In genomic region chr10:75558515-75558914, GRCm38 (mm10) we compare ENCODE assay signal across 9 mouse cellular contexts. TPM values are rescaled to one million over a fixed set of nuclear protein-coding genes. Genes with fewer than 3 reads are reported as not detected.
DNase-seq lines count a peak whose midpoint lies in the region; ATAC-seq and TF ChIP-seq lines count a peak whose summit lies in the region.
"Had no signal": no experiment of that assay in that cellular context is flagged by ENCODE, and none has a peak within 500 bp of the region (broad histone marks: within the 10 kb centered on the region; RNA-seq: fewer than 3 reads in every experiment).

No protein-coding gene starts in this region.

- peaks cover 11% of the 10 kb centered on the region for H3K4me1 ChIP-seq in lung, embryonic 14.5 days (ENCODE audit: insufficient read depth)
- peaks cover 5% of the 10 kb centered on the region; the same call in 1 of the 2 replicates for H3K4me1 ChIP-seq in lung, postnatal 0 days (ENCODE audit: insufficient read depth, low read depth, low read length)
- H3K4me1 ChIP-seq in kidney, embryonic 16.5 days (ENCODE audit: insufficient read depth, low read length) = peaks cover 44% of the 10 kb centered on the region
- H3K4me1 ChIP-seq in neural tube, embryonic 14.5 days (ENCODE audit: control insufficient read depth, insufficient read depth, low read length) = peaks cover 22% of the 10 kb centered on the region
- peaks cover 12% of the 10 kb centered on the region for H3K4me1 ChIP-seq in liver, postnatal 0 days (ENCODE audit: insufficient read depth)

- 28% methylated on average over 3 of the region's 3 CpGs for WGBS in lung, embryonic 14.5 days
- 45% methylated on average over 3 of the region's 3 CpGs for WGBS in lung, postnatal 0 days
- 24% methylated on average over 3 of the region's 3 CpGs for WGBS in kidney, embryonic 16.5 days
- WGBS in neural tube, embryonic 14.5 days = 23% methylated on average over 3 of the region's 3 CpGs
- WGBS in liver, postnatal 0 days (ENCODE audit: insufficient replicate concordance) = 39% methylated on average over 3 of the region's 3 CpGs

- no peaks in the 10 kb centered on the region for H3K36me3 ChIP-seq in lung, embryonic 14.5 days (ENCODE audit: insufficient read depth)
- H3K36me3 ChIP-seq in lung, postnatal 0 days (ENCODE audit: insufficient read depth, low read length) = no peaks in the 10 kb centered on the region
- no peaks in the 10 kb centered on the region for H3K36me3 ChIP-seq in kidney, embryonic 16.5 days (ENCODE audit: insufficient read depth, low read length)
- peaks cover 23% of the 10 kb centered on the region for H3K36me3 ChIP-seq in neural tube, embryonic 14.5 days (ENCODE audit: control insufficient read depth, insufficient read depth, low read length)
- no peaks in the 10 kb centered on the region for H3K36me3 ChIP-seq in liver, postnatal 0 days (replicated peaks; ENCODE audit: insufficient read depth, low read length)

- H3K9me3 ChIP-seq in lung, embryonic 14.5 days (ENCODE audit: low read depth, low read length) = no peaks in the 10 kb centered on the region
- H3K9me3 ChIP-seq in lung, postnatal 0 days (ENCODE audit: low read length) = no peaks in the 10 kb centered on the region
- H3K9me3 ChIP-seq in kidney, embryonic 16.5 days (ENCODE audit: low read length) = no peaks in the 10 kb centered on the region
- H3K9me3 ChIP-seq in neural tube, embryonic 14.5 days (ENCODE audit: control insufficient read depth, low read length) = no peaks in the 10 kb centered on the region
- no peaks in the 10 kb centered on the region for H3K9me3 ChIP-seq in liver, postnatal 0 days (ENCODE audit: low read length)

- H3K27ac ChIP-seq in lung, embryonic 14.5 days (ENCODE audit: low read depth) = no peak overlapping the region
- no peak overlapping the region for H3K27ac ChIP-seq in lung, postnatal 0 days (ENCODE audit: low read length)
- no peak overlapping the region for H3K27ac ChIP-seq in kidney, embryonic 16.5 days (ENCODE audit: low read length)
- peak overlapping the region; percentile 96 for H3K27ac ChIP-seq in neural tube, embryonic 14.5 days (ENCODE audit: low read depth, low read length)
- H3K27ac ChIP-seq in liver, postnatal 0 days (ENCODE audit: low read depth) = no peak overlapping the region

- no peak for TF ChIP-seq CTCF in lung, embryonic 14.5 days (IDR thresholded peaks at IDR 0.05; ENCODE audit: low read depth)
- no peak for TF ChIP-seq CTCF in lung, postnatal 0 days (IDR thresholded peaks at IDR 0.05)
- no peak for TF ChIP-seq CTCF in liver, postnatal 0 days (IDR thresholded peaks at IDR 0.05; ENCODE audit: low read depth)

- peaks cover 28% of the 10 kb centered on the region for H3K27me3 ChIP-seq in lung, embryonic 14.5 days (ENCODE audit: insufficient read depth, low read length)
- H3K27me3 ChIP-seq in lung, postnatal 0 days (replicated peaks; ENCODE audit: insufficient read depth, low read length) = peaks cover 19% of the 10 kb centered on the region
- peaks cover 24% of the 10 kb centered on the region for H3K27me3 ChIP-seq in kidney, embryonic 16.5 days (ENCODE audit: insufficient read depth, low read length)
- H3K27me3 ChIP-seq in neural tube, embryonic 14.5 days (ENCODE audit: control insufficient read depth, insufficient read depth, low read length) = no peaks in the 10 kb centered on the region
- H3K27me3 ChIP-seq in liver, postnatal 0 days (ENCODE audit: insufficient read depth, low read length) = peaks cover 36% of the 10 kb centered on the region

- H3K4me2 ChIP-seq in lung, embryonic 14.5 days = no peak overlapping the region
- no peak overlapping the region for H3K4me2 ChIP-seq in lung, postnatal 0 days (replicated peaks; ENCODE audit: low read depth, low read length)
- peak overlapping the region; percentile 99 for H3K4me2 ChIP-seq in kidney, embryonic 16.5 days (replicated peaks; ENCODE audit: low read depth, low read length)
- peak overlapping the region; percentile 90 for H3K4me2 ChIP-seq in neural tube, embryonic 14.5 days (ENCODE audit: low read depth, low read length)
- no peak overlapping the region for H3K4me2 ChIP-seq in liver, postnatal 0 days (ENCODE audit: low read depth, low read length)

- no peak overlapping the region for H3K9ac ChIP-seq in lung, embryonic 14.5 days
- H3K9ac ChIP-seq in lung, postnatal 0 days (replicated peaks; ENCODE audit: low read depth) = no peak overlapping the region
- H3K9ac ChIP-seq in kidney, embryonic 16.5 days (replicated peaks; ENCODE audit: low read length) = no peak overlapping the region
- peak overlapping the region; percentile 93 for H3K9ac ChIP-seq in neural tube, embryonic 14.5 days (replicated peaks; ENCODE audit: low read depth, low read length)
- H3K9ac ChIP-seq in liver, postnatal 0 days (replicated peaks) = no peak overlapping the region

- TF ChIP-seq EP300 in lung, postnatal 0 days (IDR thresholded peaks at IDR 0.05) = no peak
- TF ChIP-seq EP300 in liver, postnatal 0 days (IDR thresholded peaks at IDR 0.05; ENCODE audit: low read depth) = no peak

- no peak overlapping the region for H3K4me3 ChIP-seq in lung, embryonic 14.5 days (ENCODE audit: low read depth, low read length)
- H3K4me3 ChIP-seq in lung, postnatal 0 days (ENCODE audit: low read depth, low read length) = no peak overlapping the region
- H3K4me3 ChIP-seq in kidney, embryonic 16.5 days (ENCODE audit: low read length) = no peak overlapping the region
- peak overlapping the region; percentile 68 for H3K4me3 ChIP-seq in neural tube, embryonic 14.5 days (ENCODE audit: low read depth, low read length)
- H3K4me3 ChIP-seq in liver, postnatal 0 days (ENCODE audit: low read depth, low read length) = no peak overlapping the region

- peak; percentile 24 for DNase-seq in lung, embryonic 14.5 days
- no peak for DNase-seq in lung, postnatal 0 days (ENCODE audit: low spot score)
- peak; percentile 75 to 79 for DNase-seq in cerebellum, postnatal 36 days
- no peak for DNase-seq in liver, postnatal 0 days
- DNase-seq in liver = no peak
- DNase-seq in heart, postnatal 4 days = no peak

- no peak for ATAC-seq in lung, embryonic 14.5 days (ENCODE audit: insufficient read depth)
- ATAC-seq in lung, postnatal 0 days = no peak
- ATAC-seq in kidney, embryonic 16.5 days (ENCODE audit: low FRiP score, low TSS enrichment) = no peak
- peak; percentile 18; the same call in 1 of the 2 replicates for ATAC-seq in neural tube, embryonic 14.5 days (ENCODE audit: low read depth)
- ATAC-seq in liver, postnatal 0 days = no peak

RNA-seq across cellular contexts. Expression of gene Lrrc75b, which starts 1.6 kb away (rescaled TPM):
- 0.50 and 0.69 TPM in 2 replicates for polyA plus RNA-seq in lung, embryonic 14.5 days (2014; fragmentation: Nextera tagmentation; extraction: Ambion mirVana)
- 0.52 and 0.84 TPM in 2 replicates for polyA plus RNA-seq in lung, postnatal 0 days (2015; fragmentation: Nextera tagmentation; extraction: Ambion mirVana)
- 3.3 and 3.8 TPM in 2 replicates for polyA plus RNA-seq in kidney, embryonic 16.5 days (2015; fragmentation: Nextera tagmentation; extraction: Ambion mirVana)
- 32.6 and 36.6 TPM in 2 replicates for polyA plus RNA-seq in neural tube, embryonic 14.5 days (2014; fragmentation: Nextera tagmentation; extraction: Ambion mirVana)
- 0.05 and 0.06 TPM in 2 replicates for polyA plus RNA-seq in liver, postnatal 0 days (2015; fragmentation: Nextera tagmentation; extraction: Ambion mirVana)
- total RNA-seq in heart, postnatal 4 days (2021) = 1 to 10 TPM; 1.5 TPM
- total RNA-seq: hematopoietic stem cell, adult 5-6 weeks had no signal

RNA-seq across cellular contexts. Expression of gene Ggt1, which starts 2.9 kb away (rescaled TPM):
- polyA plus RNA-seq in lung, embryonic 14.5 days (2014; fragmentation: Nextera tagmentation; extraction: Ambion mirVana) = 1.8 and 1.9 TPM in 2 replicates
- 0.21 and 0.42 TPM in 2 replicates for polyA plus RNA-seq in lung, postnatal 0 days (2015; fragmentation: Nextera tagmentation; extraction: Ambion mirVana)
- polyA plus RNA-seq in kidney, embryonic 16.5 days (2015; fragmentation: Nextera tagmentation; extraction: Ambion mirVana) = 244 and 292 TPM in 2 replicates
- polyA plus RNA-seq in neural tube, embryonic 14.5 days (2014; fragmentation: Nextera tagmentation; extraction: Ambion mirVana) = 0.85 and 1.5 TPM in 2 replicates
- 27.4 and 28.6 TPM in 2 replicates for polyA plus RNA-seq in liver, postnatal 0 days (2015; fragmentation: Nextera tagmentation; extraction: Ambion mirVana)
- total RNA-seq in heart, postnatal 4 days (2021) = under 1 TPM in 1 of 2 experiments, not detected in 1; 0.38 TPM

RNA-seq across cellular contexts. Expression of gene Ggt5, which starts 30.6 kb away (rescaled TPM):
- polyA plus RNA-seq in lung, embryonic 14.5 days (2014; fragmentation: Nextera tagmentation; extraction: Ambion mirVana) = 0.43 and 0.71 TPM in 2 replicates
- 3.0 and 3.4 TPM in 2 replicates for polyA plus RNA-seq in lung, postnatal 0 days (2015; fragmentation: Nextera tagmentation; extraction: Ambion mirVana)
- polyA plus RNA-seq in kidney, embryonic 16.5 days (2015; fragmentation: Nextera tagmentation; extraction: Ambion mirVana) = 6.4 and 9.5 TPM in 2 replicates
- polyA plus RNA-seq in neural tube, embryonic 14.5 days (2014; fragmentation: Nextera tagmentation; extraction: Ambion mirVana) = 0.43 and 1.5 TPM in 2 replicates
- 0.81 and 1.4 TPM in 2 replicates for polyA plus RNA-seq in liver, postnatal 0 days (2015; fragmentation: Nextera tagmentation; extraction: Ambion mirVana)
- total RNA-seq in heart, postnatal 4 days (2021) = 1 to 10 TPM; 8.4 to 9.3 TPM

RNA-seq across cellular contexts. Expression of gene Gucd1, which starts 40.7 kb away (rescaled TPM):
- 30.8 and 32.6 TPM in 2 replicates for polyA plus RNA-seq in lung, embryonic 14.5 days (2014; fragmentation: Nextera tagmentation; extraction: Ambion mirVana)
- polyA plus RNA-seq in lung, postnatal 0 days (2015; fragmentation: Nextera tagmentation; extraction: Ambion mirVana) = 19.9 and 20.3 TPM in 2 replicates
- 53.4 and 54.0 TPM in 2 replicates for polyA plus RNA-seq in kidney, embryonic 16.5 days (2015; fragmentation: Nextera tagmentation; extraction: Ambion mirVana)
- polyA plus RNA-seq in neural tube, embryonic 14.5 days (2014; fragmentation: Nextera tagmentation; extraction: Ambion mirVana) = 19.4 and 22.7 TPM in 2 replicates
- polyA plus RNA-seq in liver, postnatal 0 days (2015; fragmentation: Nextera tagmentation; extraction: Ambion mirVana) = 45.2 and 45.6 TPM in 2 replicates
- 10 to 100 TPM; 36.4 to 42.8 TPM for total RNA-seq in heart, postnatal 4 days (2021)

RNA-seq across cellular contexts. Expression of gene Snrpd3, which starts 41.2 kb away (rescaled TPM):
- polyA plus RNA-seq in lung, embryonic 14.5 days (2014; fragmentation: Nextera tagmentation; extraction: Ambion mirVana) = 188 and 202 TPM in 2 replicates
- polyA plus RNA-seq in lung, postnatal 0 days (2015; fragmentation: Nextera tagmentation; extraction: Ambion mirVana) = 61.6 and 65.7 TPM in 2 replicates
- polyA plus RNA-seq in kidney, embryonic 16.5 days (2015; fragmentation: Nextera tagmentation; extraction: Ambion mirVana) = 156 and 186 TPM in 2 replicates
- polyA plus RNA-seq in neural tube, embryonic 14.5 days (2014; fragmentation: Nextera tagmentation; extraction: Ambion mirVana) = 113 and 124 TPM in 2 replicates
- polyA plus RNA-seq in liver, postnatal 0 days (2015; fragmentation: Nextera tagmentation; extraction: Ambion mirVana) = 51.9 and 58.8 TPM in 2 replicates
- total RNA-seq in heart, postnatal 4 days (2021) = 100 to 1,000 TPM in 1 of 2 experiments, 10 to 100 TPM in 1; 94.4 to 103 TPM

Comparison
In these comparisons a context has a peak if more than half of its experiments do, and no peak if none do; other contexts are left out.
1. DNase-seq: peak in lung, embryonic 14.5 days (single experiment) and cerebellum, postnatal 36 days (2 of 2); none in lung, postnatal 0 days (single experiment), liver, postnatal 0 days (single experiment), liver (single experiment) and heart, postnatal 4 days (single experiment).
2. H3K4me2 ChIP-seq: peak in kidney, embryonic 16.5 days (single experiment) and neural tube, embryonic 14.5 days (single experiment); none in lung, embryonic 14.5 days (single experiment), lung, postnatal 0 days (single experiment) and liver, postnatal 0 days (single experiment).